Mouse (Mus musculus) stomach, embryonic 16.5 days (tissue): ENCODE measurements at regions not wholly inside any gene's neighbourhood (a gene's known extent, or its start where the extent isn't known, plus 50 kb on each side); places are given as distances from the start of the nearest gene placed in this dataset.
"Not testable (repeated sequence)": the region's sequence is repeated elsewhere in the genome, so short reads cannot be mapped to it uniquely, and the experiment has no call there.

Source experiments
- ATAC-seq: fragments of 200-750 bp; cut with Nextera tagmentation; 2 replicates; pipeline ENCODE4 v1.8.0; 2017; ENCODE audit warnings: moderate number of reproducible peaks, moderate TSS enrichment; ENCODE audit not compliant: insufficient read depth, low FRiP score
- H3K27ac ChIP-seq: fragments of 300-500 bp; sonication (generic); 2 replicates; pipeline ENCODE4 v1.5.1; 2014; ENCODE audit warnings: low read length
- H3K27me3 ChIP-seq: fragments of 300-500 bp; sonication (generic); 2 replicates; pipeline ENCODE4 v1.6.1; 2014; ENCODE audit warnings: low read length, control low read depth, mixed read lengths; ENCODE audit not compliant: control insufficient read depth, insufficient read depth
- H3K36me3 ChIP-seq: fragments of 300-500 bp; sonication (generic); 2 replicates; pipeline ENCODE4 v1.6.1; 2014; ENCODE audit warnings: low read length; ENCODE audit not compliant: control insufficient read depth, insufficient read depth
- H3K4me1 ChIP-seq: fragments of 300-500 bp; sonication (generic); 2 replicates; pipeline ENCODE4 v1.6.1; 2014; ENCODE audit warnings: low read length, control low read depth, mixed read lengths; ENCODE audit not compliant: control insufficient read depth, insufficient read depth
- H3K4me2 ChIP-seq: fragments of 300-500 bp; sonication (generic); 2 replicates; pipeline ENCODE4 v1.6.1; 2014; ENCODE audit warnings: low read depth, low read length, mixed read lengths
- H3K4me3 ChIP-seq: fragments of 300-500 bp; sonication (generic); replicated peaks from 2 replicates; pipeline ENCODE4 v1.5.1; 2014; ENCODE audit warnings: mild to moderate bottlenecking, low read length
- H3K9ac ChIP-seq: fragments of 300-500 bp; sonication (generic); 2 replicates; pipeline ENCODE4 v1.6.1; 2014; ENCODE audit warnings: low read length
- H3K9me3 ChIP-seq: fragments of 300-500 bp; sonication (generic); replicated peaks from 2 replicates; pipeline ENCODE4 v1.6.1; 2016; ENCODE audit warnings: low read length, control low read depth; ENCODE audit not compliant: control insufficient read depth
- WGBS: fragments of 180-500 bp; shearing (Covaris S2); extraction: QIAGEN DNeasy Blood & Tissue Kit; methylation state at CpG from one replicate; pipeline ENCODE4 v1.1.7; 2014; 5-methylcytosine and 5-hydroxymethylcytosine counted together

DNA sequence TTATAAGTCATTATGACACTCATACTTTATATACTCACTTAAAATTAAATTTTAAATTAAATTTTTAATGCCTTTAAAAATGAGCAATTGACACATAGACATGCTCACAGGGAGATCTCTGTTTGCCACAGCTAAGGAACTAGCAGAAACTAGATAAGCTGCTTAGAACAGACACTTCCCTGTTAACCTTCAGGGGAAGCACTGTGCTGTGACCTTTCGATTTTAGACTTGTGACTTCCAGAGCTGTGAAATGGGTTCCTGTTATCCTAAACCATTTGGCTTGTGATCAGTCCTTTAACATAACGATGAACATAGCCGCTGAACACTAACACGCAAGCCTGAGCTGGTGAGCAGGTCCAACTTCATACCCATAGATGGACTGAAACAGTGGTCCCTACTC, 68.4 kb upstream of the Zcchc2 start:
- ATAC-seq: no peak
- Histone ChIP-seq H3K4me2 (no peak overlapping the region), H3K27me3 (no peaks in the 10 kb centered on the region), H3K4me3 (no peak overlapping the region), H3K27ac (no peak overlapping the region), H3K9ac (no peak overlapping the region), H3K36me3 (no peaks in the 10 kb centered on the region), H3K4me1 (no peaks in the 10 kb centered on the region), H3K9me3 (no peaks in the 10 kb centered on the region)
- WGBS: 88% methylated on average over 4 of the region's 4 CpGs

DNA sequence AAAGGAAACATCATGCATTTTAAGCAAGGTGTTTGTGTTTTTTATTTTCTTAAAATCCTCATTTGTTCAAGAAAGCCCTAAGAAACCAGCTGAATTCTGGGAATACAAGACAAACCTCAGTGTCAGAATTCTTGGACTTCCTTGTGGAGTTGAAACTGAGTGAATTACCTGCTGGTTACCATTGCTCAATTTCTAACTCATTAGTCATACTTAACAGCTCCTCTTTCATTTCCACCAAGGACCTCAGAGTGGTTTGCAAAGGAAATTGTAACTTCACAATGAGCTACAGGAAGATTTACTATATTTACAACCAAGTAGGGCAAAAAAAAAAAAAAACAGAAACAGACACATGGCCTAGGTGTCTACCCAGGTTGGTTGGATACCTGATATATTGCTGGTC, 67.6 kb upstream of the Zcchc2 start:
- Histone ChIP-seq H3K27me3 (no peaks in the 10 kb centered on the region), H3K36me3 (no peaks in the 10 kb centered on the region), H3K4me1 (no peaks in the 10 kb centered on the region), H3K9me3 (no peaks in the 10 kb centered on the region), H3K4me3 (no peak overlapping the region), H3K9ac (no peak overlapping the region), H3K4me2 (no peak overlapping the region), H3K27ac (no peak overlapping the region)
- no peak for ATAC-seq

DNA sequence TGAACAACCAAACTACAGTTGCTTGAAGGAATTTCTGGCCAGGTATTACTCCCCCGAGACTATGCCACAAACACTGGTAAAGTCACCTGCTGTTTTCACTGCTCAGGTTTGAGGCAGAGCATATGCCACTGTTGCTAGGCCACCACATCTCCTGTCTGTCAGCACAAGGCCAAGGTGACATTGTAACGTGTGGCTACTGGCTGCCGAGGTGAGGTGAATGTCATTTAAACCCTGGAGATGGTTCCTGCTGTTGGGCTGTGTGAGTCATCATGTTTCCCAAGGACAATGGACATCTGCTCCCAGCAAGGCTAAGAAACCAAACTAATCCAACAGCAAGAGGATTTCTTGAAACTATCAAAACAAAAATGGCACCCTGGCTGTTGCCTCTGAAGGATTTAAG, 67.2 kb upstream of the Zcchc2 start:
- no peak overlapping the region for H3K4me2 ChIP-seq

DNA sequence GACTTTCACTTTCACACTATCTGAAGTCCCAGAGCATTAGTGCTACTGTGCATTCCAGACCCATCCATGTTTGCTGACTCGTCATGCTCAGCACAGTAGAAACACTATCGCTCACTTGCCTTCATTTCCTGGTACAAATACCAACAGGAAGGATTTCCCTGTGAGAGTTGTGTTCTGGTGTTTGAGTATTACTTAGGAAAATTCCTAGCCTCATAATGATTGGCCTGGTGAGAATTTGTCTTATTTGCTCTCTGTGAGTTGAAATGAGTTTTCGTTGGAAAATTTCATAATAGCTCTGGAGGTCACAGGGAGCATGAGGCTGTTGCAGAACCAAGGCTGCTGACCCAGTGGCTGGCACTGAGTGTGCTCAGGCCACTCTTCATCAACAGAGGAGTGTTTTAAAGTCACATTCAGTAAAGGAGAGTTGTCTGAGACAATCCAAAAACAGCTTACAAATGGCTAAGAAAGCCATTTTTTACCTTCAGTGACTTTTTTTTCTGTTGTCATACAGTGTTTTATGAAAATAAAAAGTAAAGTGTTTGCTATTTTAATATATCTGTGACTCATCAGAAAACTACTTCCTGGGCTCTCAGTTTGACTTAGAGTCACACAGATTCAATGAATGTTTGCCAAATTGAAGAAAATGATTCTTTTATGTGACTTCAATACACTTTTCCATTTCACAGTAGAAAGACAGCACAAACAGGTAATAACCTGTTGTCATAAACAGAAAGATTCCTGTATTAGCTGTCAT, 64.4 kb upstream of the Zcchc2 start:
- H3K36me3 ChIP-seq: no peaks in the 10 kb centered on the region
- ATAC-seq: no peak
- no peak overlapping the region for H3K4me2 ChIP-seq
- no peaks in the 10 kb centered on the region for H3K27me3 ChIP-seq
- H3K27ac ChIP-seq: no peak overlapping the region
- WGBS: 60% methylated on average over 3 of the region's 3 CpGs
- no peak overlapping the region for H3K9ac ChIP-seq
- H3K4me1 ChIP-seq: no peaks in the 10 kb centered on the region
- H3K9me3 ChIP-seq: no peaks in the 10 kb centered on the region
- H3K4me3 ChIP-seq: no peak overlapping the region

More for the DNA sequence above, 67.2 kb upstream of the Zcchc2 start:
- WGBS: 70% methylated on average over 3 of the region's 3 CpGs
- H3K9me3 ChIP-seq: no peaks in the 10 kb centered on the region
- H3K4me3 ChIP-seq: no peak overlapping the region
- H3K4me1 ChIP-seq: no peaks in the 10 kb centered on the region
- no peak overlapping the region for H3K9ac ChIP-seq
- no peaks in the 10 kb centered on the region for H3K36me3 ChIP-seq
- no peaks in the 10 kb centered on the region for H3K27me3 ChIP-seq
- H3K27ac ChIP-seq: no peak overlapping the region
- ATAC-seq: no peak

DNA sequence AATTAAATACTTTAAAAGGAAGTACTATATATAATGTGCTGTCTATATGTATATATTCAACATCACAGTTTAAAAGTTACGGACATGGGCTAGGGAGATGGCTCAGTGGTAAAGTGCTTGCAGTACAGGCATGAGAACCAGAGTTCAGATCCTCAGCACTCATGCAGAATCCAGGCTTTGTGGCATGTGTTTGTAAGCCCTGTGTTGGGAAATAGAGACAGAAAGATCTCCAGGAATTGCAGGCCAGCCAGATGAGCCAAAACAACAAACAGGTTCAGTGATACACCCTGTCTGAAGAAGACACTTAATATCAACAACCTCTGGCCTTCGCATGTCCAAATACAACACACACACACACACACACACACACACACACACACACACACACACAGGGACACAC, 63.3 kb upstream of the Zcchc2 start:
- H3K27me3 ChIP-seq: no peaks in the 10 kb centered on the region
- no peaks in the 10 kb centered on the region for H3K4me1 ChIP-seq
- H3K27ac ChIP-seq: no peak overlapping the region
- ATAC-seq: no peak
- H3K4me3 ChIP-seq: no peak overlapping the region
- WGBS: 86% methylated on average over 2 of the region's 2 CpGs
- no peaks in the 10 kb centered on the region for H3K36me3 ChIP-seq
- H3K9me3 ChIP-seq: no peaks in the 10 kb centered on the region
- no peak overlapping the region for H3K4me2 ChIP-seq
- H3K9ac ChIP-seq: no peak overlapping the region

DNA sequence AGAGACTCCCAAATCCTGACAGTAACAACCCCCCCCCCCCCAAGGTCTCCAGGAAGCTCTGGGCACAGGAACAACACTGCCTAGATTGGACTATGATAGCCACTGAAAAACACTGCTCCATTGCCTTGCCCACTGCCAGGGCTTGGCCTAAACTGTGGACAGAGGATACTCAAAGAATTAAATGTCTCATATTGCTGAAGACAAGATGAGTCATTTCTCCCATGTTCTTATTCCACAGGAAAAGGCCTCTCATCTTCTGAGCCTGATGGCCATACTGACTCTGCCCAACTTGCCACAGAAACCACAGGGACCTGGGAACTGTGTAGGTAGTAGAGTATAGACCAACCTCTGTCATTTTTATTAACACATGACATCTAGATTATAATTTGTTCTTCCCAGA, 59.4 kb upstream of the Zcchc2 start:
- Histone ChIP-seq H3K4me3 (no peak overlapping the region), H3K4me2 (no peak overlapping the region), H3K27me3 (no peaks in the 10 kb centered on the region), H3K4me1 (no peaks in the 10 kb centered on the region), H3K9me3 (no peaks in the 10 kb centered on the region), H3K27ac (no peak overlapping the region), H3K9ac (no peak overlapping the region), H3K36me3 (no peaks in the 10 kb centered on the region)
- no peak for ATAC-seq

DNA sequence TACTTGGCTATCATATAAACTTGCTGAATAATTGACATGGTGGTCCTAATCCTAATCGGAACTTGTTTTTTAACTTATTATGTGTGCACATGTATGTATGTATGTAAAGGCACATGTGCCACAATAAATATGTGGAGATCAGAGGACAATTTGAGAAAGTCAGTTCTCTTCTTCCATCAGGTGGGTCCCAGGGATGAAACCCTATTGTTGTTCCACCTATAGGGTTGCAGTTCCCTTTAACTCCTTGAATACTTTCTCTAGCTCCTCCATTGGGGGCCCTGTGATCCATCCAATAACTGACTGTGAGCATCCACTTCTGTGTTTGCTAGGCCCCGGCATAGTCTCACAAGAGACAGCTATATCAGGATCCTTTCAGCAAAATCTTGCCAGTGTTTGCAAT, 56.0 kb upstream of the Zcchc2 start:
- not testable (repeated sequence) for H3K9ac ChIP-seq, H3K4me1 ChIP-seq, H3K4me2 ChIP-seq, H3K9me3 ChIP-seq, H3K27ac ChIP-seq, H3K36me3 ChIP-seq, H3K4me3 ChIP-seq, H3K27me3 ChIP-seq, ATAC-seq
- WGBS: 93% methylated on average over 2 of the region's 2 CpGs
